Mouse (Mus musculus) intestine, postnatal 0 days (tissue): ENCODE data around the gene Tm6sf1. TPM values are rescaled to one million over a fixed set of nuclear protein-coding genes. Genes with fewer than 3 reads are reported as not detected.

Experiments used
- ATAC-seq: fragments of 200-750 bp; cut with Nextera tagmentation; 2 replicates; pipeline ENCODE4 v1.8.0; 2017; ENCODE audit warnings: mild to moderate bottlenecking, moderate TSS enrichment, moderate library complexity
- H3K27ac ChIP-seq: fragments of 300-500 bp; sonication (generic); 2 replicates; pipeline ENCODE4 v1.5.1; 2014; ENCODE audit warnings: mild to moderate bottlenecking, low read depth, low read length, moderate library complexity
- H3K27me3 ChIP-seq: fragments of 300-500 bp; sonication (generic); replicated peaks from 2 replicates; pipeline ENCODE4 v1.6.1; 2014; ENCODE audit warnings: low read length, mixed read lengths; ENCODE audit not compliant: control insufficient read depth, insufficient read depth
- H3K36me3 ChIP-seq: fragments of 300-500 bp; sonication (generic); 2 replicates; pipeline ENCODE4 v1.6.1; 2014; ENCODE audit warnings: mild to moderate bottlenecking, moderate library complexity; ENCODE audit not compliant: control insufficient read depth, insufficient read depth
- H3K4me1 ChIP-seq: fragments of 300-500 bp; sonication (generic); replicated peaks from 2 replicates; pipeline ENCODE4 v1.6.1; 2014; ENCODE audit warnings: antibody characterized with exemption, low read length, mixed read lengths; ENCODE audit not compliant: control insufficient read depth, insufficient read depth
- H3K4me2 ChIP-seq: fragments of 300-500 bp; sonication (generic); replicated peaks from 2 replicates; pipeline ENCODE4 v1.6.1; 2014; ENCODE audit warnings: low read depth, mild to moderate bottlenecking, moderate library complexity
- H3K4me3 ChIP-seq: fragments of 300-500 bp; sonication (generic); 2 replicates; pipeline ENCODE4 v1.5.1; 2014; ENCODE audit warnings: low read depth, low read length
- H3K9ac ChIP-seq: fragments of 300-500 bp; sonication (generic); 2 replicates; pipeline ENCODE4 v1.6.1; 2014; ENCODE audit warnings: mild to moderate bottlenecking, low read depth, low read length
- H3K9me3 ChIP-seq: fragments of 300-500 bp; sonication (generic); 2 replicates; pipeline ENCODE4 v1.6.1; 2016; ENCODE audit warnings: mixed run types; ENCODE audit not compliant: control insufficient read depth
- CTCF ChIP-seq: sonication (generic); IDR thresholded peaks from 2 replicates; pipeline ENCODE4 v1.5.1; 2016; ENCODE audit warnings: low read depth, mild to moderate bottlenecking, control low read depth, antibody characterized with exemption, moderate library complexity
- WGBS: fragments of 180-500 bp; shearing (Covaris S2); extraction: QIAGEN DNeasy Blood & Tissue Kit; methylation state at CpG from one replicate; pipeline ENCODE4 v1.1.7; 2014; 5-methylcytosine and 5-hydroxymethylcytosine counted together
- polyA plus RNA-seq: library from polyadenylated mRNA; unstranded; fragments of >200 nt; fragmentation: Nextera tagmentation; extraction: Ambion mirVana; gene quantifications from 2 replicates; pipeline ENCODE4 v1.2.1, GENCODE M21; 2015

The Tm6sf1 gene
- polyA plus RNA-seq, 1 experiment from 2014 or later, result 16.5 TPM

- 0 out of 2 replicates have a peak overlapping the region, but pooled peaks have one; percentile 3 for H3K4me2 ChIP-seq
- ATAC-seq, result no peak
- no peaks in the 10 kb centered on the region for H3K4me1 ChIP-seq
- H3K27ac ChIP-seq, result no peak overlapping the region
- H3K27me3 ChIP-seq, result peaks cover 15% of the 10 kb centered on the region
- no peak for TF ChIP-seq CTCF
- no peaks in the 10 kb centered on the region for H3K36me3 ChIP-seq
- 70% methylated on average over 24 of the region's 24 CpGs for WGBS
- H3K9me3 ChIP-seq, result no peaks in the 10 kb centered on the region
- H3K9ac ChIP-seq, result no peak overlapping the region
- no peak overlapping the region for H3K4me3 ChIP-seq
These were observed 4.1 kb downstream of the Tm6sf1 start for GRCm38 (mm10) chr7:81862587-81863583.

- Histone ChIP-seq H3K9me3 (no peaks in the 10 kb centered on the region), H3K36me3 (no peaks in the 10 kb centered on the region), H3K4me2 (no peak overlapping the region), H3K9ac (no peak overlapping the region), H3K27ac (no peak overlapping the region), H3K27me3 (peaks cover 5% of the 10 kb centered on the region; the same call in 1 of the 2 replicates), H3K4me3 (no peak overlapping the region), H3K4me1 (no peaks in the 10 kb centered on the region)
- TF ChIP-seq CTCF, result no peak
- 86% methylated on average over 6 of the region's 6 CpGs for WGBS
- ATAC-seq, result no peak
These were observed 5.8 kb downstream of the Tm6sf1 start for GRCm38 (mm10) chr7:81864552-81864951.

- no peaks in the 10 kb centered on the region for H3K4me1 ChIP-seq
- H3K9me3 ChIP-seq, result no peaks in the 10 kb centered on the region
- no peak overlapping the region for H3K27ac ChIP-seq
- ATAC-seq, result no peak
- no peak overlapping the region for H3K4me2 ChIP-seq
- H3K4me3 ChIP-seq, result no peak overlapping the region
- no peak overlapping the region for H3K9ac ChIP-seq
- H3K27me3 ChIP-seq, result 0 out of 2 replicates have a peak, but pooled peaks cover 5% of the 10 kb centered on the region
- H3K36me3 ChIP-seq, result no peaks in the 10 kb centered on the region; the same call in 1 of the 2 replicates
- no peak for TF ChIP-seq CTCF
- 94% methylated on average over 6 of the region's 6 CpGs for WGBS
These were observed 7.1 kb downstream of the Tm6sf1 start for GRCm38 (mm10) chr7:81865937-81866336.

- no peak for TF ChIP-seq CTCF
- H3K27me3 ChIP-seq, result 0 out of 2 replicates have a peak, but pooled peaks cover 5% of the 10 kb centered on the region
- ATAC-seq, result no peak
- H3K27ac ChIP-seq, result no peak overlapping the region
- no peak overlapping the region for H3K4me2 ChIP-seq
- H3K9me3 ChIP-seq, result no peaks in the 10 kb centered on the region
- H3K36me3 ChIP-seq, result no peaks in the 10 kb centered on the region; the same call in 1 of the 2 replicates
- WGBS, result 82% methylated on average over 9 of the region's 9 CpGs
- no peaks in the 10 kb centered on the region for H3K4me1 ChIP-seq
- no peak overlapping the region for H3K9ac ChIP-seq
- H3K4me3 ChIP-seq, result no peak overlapping the region
These were observed 8.6 kb downstream of the Tm6sf1 start for GRCm38 (mm10) chr7:81867231-81867930.

GRCm38 (mm10) chr7:81868158-81868557 is 9.4 kb downstream of the Tm6sf1 start:
- Histone ChIP-seq H3K27me3 (no peaks in the 10 kb centered on the region), H3K4me3 (no peak overlapping the region), H3K36me3 (no peaks in the 10 kb centered on the region; the same call in 1 of the 2 replicates), H3K27ac (no peak overlapping the region), H3K4me2 (no peak overlapping the region), H3K9me3 (no peaks in the 10 kb centered on the region), H3K4me1 (no peaks in the 10 kb centered on the region), H3K9ac (no peak overlapping the region)
- WGBS, result 34% methylated on average over 6 of the region's 6 CpGs
- peak; percentile 95 for TF ChIP-seq CTCF
- 0 out of 2 replicates have a peak, but pooled peaks have one; percentile 54 for ATAC-seq

- Histone ChIP-seq H3K4me3 (no peak overlapping the region), H3K4me2 (no peak overlapping the region), H3K4me1 (no peaks in the 10 kb centered on the region), H3K9me3 (no peaks in the 10 kb centered on the region), H3K9ac (no peak overlapping the region), H3K27ac (no peak overlapping the region), H3K27me3 (no peaks in the 10 kb centered on the region), H3K36me3 (no peaks in the 10 kb centered on the region; the same call in 1 of the 2 replicates)
- no peak for ATAC-seq
- 27% methylated on average over 13 of the region's 13 CpGs for WGBS
- no peak for TF ChIP-seq CTCF
These were observed 13.8 kb downstream of the Tm6sf1 start for GRCm38 (mm10) chr7:81872493-81873013.
